Mouse (Mus musculus) liver, adult 2 months (tissue): Measurements from ENCODE around the gene Ahdc1.

ENCODE experiments used
- CTCF ChIP-seq: fragments of 200-500 bp; IDR thresholded peaks from 2 replicates; pipeline ENCODE4 v1.5.1; 2011; ENCODE audit warnings: low read depth, low read length, control low read depth
- POLR2A ChIP-seq: fragments of 200-500 bp; IDR thresholded peaks from 2 replicates; pipeline ENCODE4 v1.6.1; 2011; ENCODE audit warnings: low read length, control low read depth; ENCODE audit not compliant: insufficient read depth; ENCODE audit errors: extremely low read depth

DNA sequence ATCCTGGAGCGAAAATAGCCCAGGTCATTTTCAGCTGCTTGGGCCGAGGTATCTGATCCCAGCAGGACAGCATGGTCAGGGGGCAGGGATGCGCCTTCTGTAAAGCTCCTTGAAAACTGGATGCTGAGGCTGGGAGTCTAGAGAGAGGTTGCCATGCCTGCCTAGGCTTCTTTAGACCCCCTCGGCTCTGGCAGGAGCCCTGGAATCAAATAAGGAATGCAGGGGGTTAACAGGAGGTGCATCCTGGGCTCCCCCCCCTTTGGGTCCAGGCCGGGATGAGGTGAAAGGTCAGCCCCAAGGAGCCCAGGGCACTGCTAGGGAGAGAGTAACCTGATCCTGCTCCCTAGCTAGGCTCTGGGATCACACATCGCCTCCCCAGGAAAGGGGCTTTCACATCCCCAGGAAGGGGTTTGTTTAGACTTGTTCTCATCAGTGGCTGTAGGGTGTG is 33.6 kb downstream of the Ahdc1 start:
- TF ChIP-seq POLR2A (no peak), CTCF (no peak)
